Mouse (Mus musculus) bone marrow macrophage, adult 2 months (primary cell): Measurements from ENCODE around the gene Atp2c2.

Experiments
- CTCF ChIP-seq: IDR thresholded peaks from 2 replicates; pipeline ENCODE4 v1.5.1; 2012; ENCODE audit warnings: low read depth, mild to moderate bottlenecking, low read length, moderate library complexity
- POLR2A ChIP-seq: IDR thresholded peaks from 2 replicates; pipeline ENCODE4 v1.6.1; 2012; ENCODE audit warnings: mild to moderate bottlenecking, low read depth, low read length, borderline replicate concordance

- TF ChIP-seq POLR2A, result no peak
- TF ChIP-seq CTCF, result no peak
Observed at GRCm38 (mm10) chr8:119784676-119785075, 84.9 kb downstream of the Atp2c2 start.
